Mouse (Mus musculus) G1E (cell line): ENCODE results near the gene Txnl4b. TPM values are rescaled to one million over a fixed set of nuclear protein-coding genes. Genes with fewer than 3 reads are reported as not detected.

Experiments
- ATAC-seq: 2 replicates; pipeline ENCODE4 v1.8.0; 2016; ENCODE audit warnings: mild to moderate bottlenecking; ENCODE audit not compliant: insufficient number of reproducible peaks, poor library complexity, low FRiP score, severe bottlenecking; ENCODE audit errors: extremely low read depth
- DNase-seq: peaks from one replicate; pipeline ENCODE4 v3.0.0; 2012; ENCODE audit warnings: low spot score
- H3K27me3 ChIP-seq: 2 replicates; pipeline ENCODE4 v1.6.1; 2012; ENCODE audit warnings: mild to moderate bottlenecking, low read length, inconsistent platforms; ENCODE audit not compliant: insufficient read depth
- H3K36me3 ChIP-seq: replicated peaks from 2 replicates; pipeline ENCODE3; 2012; ENCODE audit warnings: mild to moderate bottlenecking, inconsistent platforms
- H3K4me1 ChIP-seq: 2 replicates; pipeline ENCODE4 v1.6.1; 2012; ENCODE audit warnings: low read depth, low read length, inconsistent platforms, mixed read lengths; ENCODE audit not compliant: insufficient read depth
- H3K4me3 ChIP-seq: 2 replicates; pipeline ENCODE4 v1.5.1; 2012; ENCODE audit warnings: low read depth, mild to moderate bottlenecking, inconsistent platforms, low read length, moderate library complexity, mixed read lengths
- H3K9me3 ChIP-seq: replicated peaks from 2 replicates; pipeline ENCODE4 v1.6.1; 2012; ENCODE audit warnings: inconsistent platforms
- CTCF ChIP-seq: IDR thresholded peaks from 2 replicates; pipeline ENCODE4 v1.5.1; 2012; ENCODE audit warnings: low read depth, low read length, inconsistent platforms, mixed read lengths
- GATA1 ChIP-seq: IDR thresholded peaks from 2 replicates; pipeline ENCODE4 v1.6.1; 2012; ENCODE audit warnings: borderline replicate concordance, low read length, inconsistent platforms, mixed read lengths
- GATA2 ChIP-seq: IDR thresholded peaks from 2 replicates; pipeline ENCODE4 v1.6.1; 2012; ENCODE audit warnings: low read depth, low read length, inconsistent platforms, borderline replicate concordance
- POLR2AphosphoS5 ChIP-seq: IDR thresholded peaks from 2 replicates; pipeline ENCODE4 v1.6.1; 2012; ENCODE audit warnings: low read depth, low read length, inconsistent platforms; ENCODE audit not compliant: insufficient replicate concordance
- TAL1 ChIP-seq: conservative IDR thresholded peaks from 2 replicates; pipeline ENCODE4 v1.6.1; 2012; ENCODE audit warnings: low read depth, low read length, inconsistent platforms, mixed read lengths
- polyA plus RNA-seq: library from polyadenylated mRNA; stranded (reverse); fragments of >175 nt; gene quantifications from 2 replicates; pipeline ENCODE4 v1.2.3, GENCODE M21; 2012
- total RNA-seq, 2 experiments: library from RNA; stranded (forward) in 1 of 2; stranded (reverse) in 1 of 2; fragments of 200-1000 nt in 1 of 2; fragments of >200 nt in 1 of 2; fragmentation: Nextera tagmentation in 1 of 2; gene quantifications; 2 replicates each; pipeline ENCODE4 v1.2.3; 2014 to 2017

Gene Txnl4b
- 9.6 and 10.5 TPM in 2 replicates for total RNA-seq (2014; fragmentation: Nextera tagmentation)
- 20.3 TPM in 2 replicates for total RNA-seq (2017)
- polyA plus RNA-seq: 6.1 and 8.1 TPM in 2 replicates

DNA sequence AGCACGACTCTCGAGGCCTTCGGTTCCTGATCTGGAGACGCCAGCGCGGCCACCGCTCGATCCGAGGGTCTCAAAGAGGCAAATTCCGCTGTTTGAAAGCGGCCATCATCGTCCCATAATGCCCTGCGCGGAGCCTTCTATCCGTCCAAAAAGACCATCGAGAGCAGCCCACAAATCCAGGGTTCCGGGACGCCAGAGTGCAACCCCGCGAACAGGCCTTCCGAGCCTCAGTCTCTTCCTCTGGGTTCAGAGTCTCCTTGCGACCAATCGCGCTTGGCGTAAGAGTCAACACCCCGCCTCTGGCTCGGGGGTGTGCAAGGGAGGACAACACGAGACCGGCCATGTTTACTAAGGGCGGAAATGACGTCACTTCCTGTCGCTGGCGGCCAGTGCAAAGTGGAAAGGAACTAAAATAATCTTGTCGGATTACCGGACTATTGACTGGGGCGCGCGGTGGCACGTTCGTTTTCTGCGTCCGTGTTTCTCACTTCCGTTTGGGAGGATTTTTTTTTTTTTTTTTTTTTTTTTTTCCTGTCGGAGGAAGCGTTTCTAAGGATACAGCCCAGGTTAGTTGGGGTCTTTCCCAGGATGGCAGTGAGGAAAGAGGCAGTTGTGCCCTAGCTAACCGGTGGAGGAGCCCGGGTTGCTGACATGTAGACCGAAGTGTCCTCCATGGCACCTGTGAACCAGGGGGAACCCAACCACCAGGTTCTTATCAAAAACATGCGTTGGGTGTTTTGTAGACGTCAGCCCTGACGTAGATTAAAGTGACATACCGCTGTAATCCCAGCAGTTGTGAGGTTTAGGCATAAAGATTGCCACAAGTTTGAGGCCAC lies at the start of gene Txnl4b, which contains the start of gene Dhx38:
TSS of gene Txnl4b (plus strand) at position 395 of the 836 bp plus-strand sequence.
TSS of gene Dhx38 (minus strand) at position 364 of the 836 bp plus-strand sequence.
- no peaks in the 10 kb centered on the region for H3K27me3 ChIP-seq
- no peaks in the 10 kb centered on the region for H3K9me3 ChIP-seq
- ATAC-seq: peak; percentile 98
- TF ChIP-seq GATA1 (no peak), POLR2AphosphoS5 (no peak), CTCF (no peak), TAL1 (no peak), GATA2 (no peak)
- peaks cover 22% of the 10 kb centered on the region for H3K4me1 ChIP-seq
- DNase-seq: peak; percentile 98
- H3K36me3 ChIP-seq: peaks cover 52% of the 10 kb centered on the region
- peak within 1 kb of the TSS; percentile 86 for H3K4me3 ChIP-seq

- H3K4me3 ChIP-seq: no peak overlapping the region
- H3K4me1 ChIP-seq: no peaks in the 10 kb centered on the region
- ATAC-seq (no peak), DNase-seq (no peak)
- no peaks in the 10 kb centered on the region for H3K27me3 ChIP-seq
- no peaks in the 10 kb centered on the region for H3K36me3 ChIP-seq
- TF ChIP-seq GATA1 (no peak), POLR2AphosphoS5 (no peak), GATA2 (no peak), CTCF (no peak), TAL1 (no peak)
- no peaks in the 10 kb centered on the region; the same call in 1 of the 2 replicates for H3K9me3 ChIP-seq
These were observed 41.7 kb upstream of the Txnl4b start for GRCm38 (mm10) chr8:109524008-109524407.

DNA sequence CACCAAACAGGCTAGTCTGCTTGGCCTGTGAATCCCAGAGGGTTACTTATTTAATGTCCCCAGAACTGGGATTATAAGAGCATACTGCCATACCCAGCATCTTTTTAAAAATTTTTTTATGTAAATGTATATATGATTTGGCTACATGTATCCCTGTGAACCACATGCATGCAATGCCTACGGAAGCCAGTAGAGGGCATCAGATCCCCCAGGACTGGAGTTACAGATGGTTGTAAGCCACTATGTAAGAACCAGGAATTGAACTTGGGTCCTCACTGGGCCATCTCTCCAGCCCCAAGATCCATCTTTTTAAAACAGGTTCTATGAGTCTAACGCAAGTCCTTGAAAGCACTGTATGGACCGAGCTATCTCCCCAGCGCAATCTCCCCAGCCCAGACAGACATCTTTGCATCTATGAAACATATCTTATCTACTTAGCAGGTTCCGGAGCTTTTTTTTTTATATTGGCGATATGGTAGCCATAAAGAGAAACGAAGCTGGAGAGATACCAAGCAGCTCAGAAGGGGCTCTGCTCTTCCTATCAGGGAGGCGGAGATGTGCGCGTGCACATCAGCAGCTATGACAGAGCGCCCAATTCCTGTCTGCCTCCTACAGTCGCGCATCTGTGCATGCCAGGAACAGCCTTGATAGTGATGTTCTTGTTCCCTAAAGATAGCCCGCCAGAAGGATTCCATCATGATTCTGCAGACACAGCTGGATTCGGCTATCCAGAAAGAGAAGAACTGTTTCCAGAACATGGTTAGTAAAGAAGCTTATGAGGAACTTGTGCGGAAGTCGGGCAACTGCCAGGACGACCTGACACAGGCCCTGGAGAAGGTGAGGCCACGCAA lies 30.3 kb upstream of the Txnl4b start:
- ATAC-seq (no peak), DNase-seq (no peak)
- Histone ChIP-seq H3K36me3 (no peaks in the 10 kb centered on the region), H3K27me3 (no peaks in the 10 kb centered on the region), H3K4me1 (0 out of 2 replicates have a peak, but pooled peaks cover 3% of the 10 kb centered on the region), H3K9me3 (no peaks in the 10 kb centered on the region), H3K4me3 (no peak overlapping the region)
- TF ChIP-seq CTCF (peak; percentile 65), POLR2AphosphoS5 (no peak), GATA1 (no peak), GATA2 (no peak), TAL1 (no peak)

GRCm38 (mm10) chr8:109536703-109537102 lies 29.0 kb upstream of the Txnl4b start:
- peak; percentile 38; the same call in 1 of the 2 replicates for ATAC-seq
- H3K36me3 ChIP-seq: no peaks in the 10 kb centered on the region
- peak; percentile 64 for DNase-seq
- no peaks in the 10 kb centered on the region for H3K9me3 ChIP-seq
- H3K27me3 ChIP-seq: no peaks in the 10 kb centered on the region
- TF ChIP-seq GATA2 (no peak), TAL1 (no peak), GATA1 (no peak), CTCF (peak; percentile 49), POLR2AphosphoS5 (no peak)
- H3K4me3 ChIP-seq: no peak overlapping the region
- H3K4me1 ChIP-seq: 0 out of 2 replicates have a peak, but pooled peaks cover 3% of the 10 kb centered on the region

DNA sequence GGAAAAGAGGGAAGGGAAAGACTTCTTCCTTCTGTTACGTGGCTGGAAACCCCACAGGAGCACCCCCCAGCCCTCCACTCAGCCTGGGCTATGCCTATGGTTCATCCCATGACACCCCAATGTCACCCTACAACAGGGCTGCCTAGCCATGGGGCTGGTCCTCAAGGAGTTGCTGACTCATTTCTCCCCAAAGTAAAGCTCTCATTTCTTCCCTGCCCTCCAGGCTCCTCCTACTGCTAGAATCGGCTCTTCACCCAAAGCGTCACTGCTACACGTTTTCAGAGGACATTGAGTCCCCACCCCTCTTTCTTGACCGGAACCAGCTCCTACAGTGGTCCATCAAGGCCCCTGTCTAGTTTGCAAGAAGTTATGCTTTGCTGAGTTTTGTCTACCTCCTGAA lies 23.5 kb upstream of the Txnl4b start:
- H3K4me1 ChIP-seq: peaks cover 4% of the 10 kb centered on the region
- no peak for TF ChIP-seq GATA1
- no peak for TF ChIP-seq TAL1
- TF ChIP-seq CTCF: no peak
- no peak for TF ChIP-seq GATA2
- no peak for TF ChIP-seq POLR2AphosphoS5
- H3K27me3 ChIP-seq: no peaks in the 10 kb centered on the region
- no peak overlapping the region for H3K4me3 ChIP-seq
- no peaks in the 10 kb centered on the region for H3K9me3 ChIP-seq
- DNase-seq: no peak
- peaks cover 10% of the 10 kb centered on the region for H3K36me3 ChIP-seq
- ATAC-seq: peak; percentile 37; the same call in 1 of the 2 replicates
